Mouse (Mus musculus) CH12.LX (cell line): ENCODE data around the gene Prkcq. TPM values are rescaled to one million over a fixed set of nuclear protein-coding genes. Genes with fewer than 3 reads are reported as not detected.

Experiments
- DNase-seq: peaks from one replicate; pipeline ENCODE4 v3.0.0-alpha.2; 2013; ENCODE audit errors: extremely low read depth
- H3K27ac ChIP-seq: 2 replicates; pipeline ENCODE4 v1.5.1; 2012; ENCODE audit warnings: low read depth, mild to moderate bottlenecking, control low read depth, moderate library complexity; ENCODE audit not compliant: insufficient read depth
- H3K27me3 ChIP-seq: replicated peaks from 2 replicates; pipeline ENCODE3; 2012; ENCODE audit warnings: inconsistent platforms
- H3K36me3 ChIP-seq, 2 experiments: replicated peaks in 1 of 2; 2 replicates each; pipeline versions ENCODE3 to v1.6.1; 2012; ENCODE audit warnings: inconsistent platforms in 1 of 2, low read length in 1 of 2, mild to moderate bottlenecking in 1 of 2, mixed read lengths in 1 of 2, moderate library complexity in 1 of 2; ENCODE audit not compliant: control insufficient read depth in 1 of 2, insufficient read depth in 1 of 2
- H3K4me1 ChIP-seq, 2 experiments: 2 replicates each; pipeline ENCODE4 v1.6.1; 2012; ENCODE audit warnings: inconsistent platforms in 1 of 2, moderate library complexity in 1 of 2; ENCODE audit not compliant: insufficient read depth in 2 of 2, control insufficient read depth in 1 of 2
- H3K4me2 ChIP-seq: 2 replicates; pipeline ENCODE4 v1.6.1; 2012; ENCODE audit warnings: low read depth, mild to moderate bottlenecking, control low read depth; ENCODE audit not compliant: poor library complexity, insufficient read depth, severe bottlenecking
- H3K4me3 ChIP-seq, 3 experiments: fragments of 150-350 bp in 1 of 3; sonication (generic) in 1 of 3; replicated peaks in 1 of 3; 2 replicates each; pipeline versions ENCODE3 to v1.5.1; 2011 to 2012; ENCODE audit warnings: low read depth in 2 of 3, low read length in 2 of 3, mild to moderate bottlenecking in 2 of 3, moderate library complexity in 2 of 3, control low read depth in 1 of 3, improper control_type of control experiment in 1 of 3, inconsistent platforms in 1 of 3, mixed read lengths in 1 of 3; ENCODE audit not compliant: poor library complexity in 1 of 3
- H3K79me2 ChIP-seq: replicated peaks from 2 replicates; pipeline ENCODE4 v1.6.1; 2012; ENCODE audit warnings: mild to moderate bottlenecking, moderate library complexity; ENCODE audit not compliant: control insufficient read depth, poor library complexity, insufficient read depth, severe bottlenecking; ENCODE audit errors: extremely low read depth
- H3K9ac ChIP-seq: 2 replicates; pipeline ENCODE4 v1.6.1; 2012; ENCODE audit warnings: low read depth, mild to moderate bottlenecking, control low read depth, moderate library complexity; ENCODE audit not compliant: insufficient read depth
- H3K9me3 ChIP-seq: replicated peaks from 2 replicates; pipeline ENCODE3; 2012; ENCODE audit warnings: low read length, inconsistent platforms, mixed read lengths
- CHD1 ChIP-seq: IDR thresholded peaks from 2 replicates; pipeline ENCODE4 v1.6.1; 2012; ENCODE audit warnings: low read depth, low read length, improper control_type of control experiment, inconsistent platforms
- E2F4 ChIP-seq: IDR thresholded peaks from 2 replicates; pipeline ENCODE4 v1.6.1; 2011; ENCODE audit warnings: low read depth, low read length, improper control_type of control experiment; ENCODE audit not compliant: insufficient replicate concordance
- ELF1 ChIP-seq: IDR thresholded peaks from 2 replicates; pipeline ENCODE4 v1.6.1; 2014; ENCODE audit warnings: low read depth, mild to moderate bottlenecking, inconsistent platforms, low read length, improper control_type of control experiment
- ETS1 ChIP-seq: conservative IDR thresholded peaks from 2 replicates; pipeline ENCODE4 v1.6.1; 2012; ENCODE audit warnings: low read depth, mild to moderate bottlenecking, inconsistent platforms, low read length, improper control_type of control experiment, moderate library complexity
- GABPA ChIP-seq: IDR thresholded peaks from 2 replicates; pipeline ENCODE4 v1.6.1; 2012; ENCODE audit warnings: low read depth, low read length, improper control_type of control experiment, inconsistent platforms; ENCODE audit not compliant: insufficient replicate concordance
- HCFC1 ChIP-seq: IDR thresholded peaks from 2 replicates; pipeline ENCODE4 v1.6.1; 2012; ENCODE audit warnings: low read depth, mild to moderate bottlenecking, inconsistent platforms, low read length, improper control_type of control experiment
- IRF4 ChIP-seq: IDR thresholded peaks from 2 replicates; pipeline ENCODE4 v1.6.1; 2014; ENCODE audit warnings: low read depth, mild to moderate bottlenecking, inconsistent platforms, low read length, improper control_type of control experiment
- JUN ChIP-seq: IDR thresholded peaks from 2 replicates; pipeline ENCODE4 v1.6.1; 2011; ENCODE audit warnings: low read depth, mild to moderate bottlenecking, low read length, improper control_type of control experiment, moderate library complexity; ENCODE audit not compliant: insufficient read depth
- MAFK ChIP-seq: IDR thresholded peaks from 2 replicates; pipeline ENCODE4 v1.6.1; 2011; ENCODE audit warnings: low read length, improper control_type of control experiment; ENCODE audit not compliant: insufficient replicate concordance
- MAZ ChIP-seq: IDR thresholded peaks from 2 replicates; pipeline ENCODE4 v1.6.1; 2012; ENCODE audit warnings: low read depth, mild to moderate bottlenecking, inconsistent platforms, low read length, improper control_type of control experiment, moderate library complexity
- MEF2A ChIP-seq: IDR thresholded peaks from 2 replicates; pipeline ENCODE4 v1.6.1; 2014; ENCODE audit warnings: low read depth, mild to moderate bottlenecking, inconsistent platforms, low read length, improper control_type of control experiment, borderline replicate concordance
- MXI1 ChIP-seq: IDR thresholded peaks from 2 replicates; pipeline ENCODE4 v1.6.1; 2011; ENCODE audit warnings: mild to moderate bottlenecking, low read depth, low read length, improper control_type of control experiment
- NRF1 ChIP-seq: IDR thresholded peaks from 2 replicates; pipeline ENCODE4 v1.6.1; 2014; ENCODE audit warnings: low read depth, mild to moderate bottlenecking, inconsistent platforms, low read length, improper control_type of control experiment, moderate library complexity
- PAX5 ChIP-seq: IDR thresholded peaks from 2 replicates; pipeline ENCODE4 v1.6.1; 2012; ENCODE audit warnings: low read length, inconsistent platforms, mixed read lengths
- POLR2A ChIP-seq: IDR thresholded peaks from 2 replicates; pipeline ENCODE4 v1.6.1; 2011; ENCODE audit warnings: low read depth, mild to moderate bottlenecking, improper control_type of control experiment, low read length
- POLR2AphosphoS2 ChIP-seq: IDR thresholded peaks from 2 replicates; pipeline ENCODE4 v1.6.1; 2011; ENCODE audit warnings: low read depth, low read length, improper control_type of control experiment
- RAD21 ChIP-seq: IDR thresholded peaks from 2 replicates; pipeline ENCODE4 v1.6.1; 2011; ENCODE audit warnings: low read depth, mild to moderate bottlenecking, low read length, improper control_type of control experiment, moderate library complexity
- RCOR1 ChIP-seq: conservative IDR thresholded peaks from 2 replicates; pipeline ENCODE4 v1.6.1; 2012; ENCODE audit warnings: low read depth, mild to moderate bottlenecking, inconsistent platforms, low read length, improper control_type of control experiment
- SIN3A ChIP-seq: IDR thresholded peaks from 2 replicates; pipeline ENCODE4 v1.6.1; 2012; ENCODE audit warnings: low read length, improper control_type of control experiment, inconsistent platforms
- SMC3 ChIP-seq: IDR thresholded peaks from 2 replicates; pipeline ENCODE4 v1.6.1; 2011; ENCODE audit warnings: low read depth, low read length, improper control_type of control experiment
- TCF12 ChIP-seq: IDR thresholded peaks from 2 replicates; pipeline ENCODE4 v1.6.1; 2014; ENCODE audit warnings: low read depth, mild to moderate bottlenecking, inconsistent platforms, low read length, improper control_type of control experiment
- USF2 ChIP-seq: conservative IDR thresholded peaks from 2 replicates; pipeline ENCODE4 v1.6.1; 2011; ENCODE audit warnings: low read depth, low read length, improper control_type of control experiment
- ZKSCAN1 ChIP-seq: IDR thresholded peaks from 2 replicates; pipeline ENCODE4 v1.6.1; 2012; ENCODE audit warnings: low read depth, inconsistent platforms, low read length, improper control_type of control experiment, borderline replicate concordance
- ZMIZ1 ChIP-seq: IDR thresholded peaks from 2 replicates; pipeline ENCODE4 v1.6.1; 2012; ENCODE audit warnings: low read depth, mild to moderate bottlenecking, inconsistent platforms, low read length, improper control_type of control experiment
- ZNF384 ChIP-seq: IDR thresholded peaks from 2 replicates; pipeline ENCODE4 v1.6.1; 2012; ENCODE audit warnings: low read depth, low read length, improper control_type of control experiment, inconsistent platforms
- dilution Hi-C: fragments of 300-500 bp; cut with MboI; formaldehyde crosslinking; loops from 2 replicates; pipeline ENCODE4 v1.14.3; 2020; ENCODE audit warnings: low sequenced_read_pairs; ENCODE audit not compliant: extremely low pct_unique_long_range_greater_than_20kb, extremely low pct_ligation_motif_present
- in situ Hi-C: fragments of 300-500 bp; cut with MboI; formaldehyde crosslinking; loops from 3 replicates; pipeline ENCODE4 v1.14.3; 2019; ENCODE audit warnings: low sequenced_read_pairs, low pct_ligation_motif_present, low pct_unique_long_range_greater_than_20kb, mixed read lengths
- polyA plus RNA-seq: library from polyadenylated mRNA; unstranded; fragments of >175 nt; gene quantifications from 2 replicates; pipeline ENCODE4 v1.2.1, GENCODE M21; 2012; ENCODE audit warnings: low read depth; ENCODE audit not compliant: insufficient read length
- total RNA-seq, 2 experiments: library from RNA; depleted of rRNA; stranded (reverse); fragments of 300-350 nt in 1 of 2; fragments of >200 nt in 1 of 2; gene quantifications; 2 replicates each; pipeline ENCODE4 v1.2.3; 2012 to 2014

Gene Prkcq
- total and polyA plus RNA-seq, 3 experiments = not detected

DNA sequence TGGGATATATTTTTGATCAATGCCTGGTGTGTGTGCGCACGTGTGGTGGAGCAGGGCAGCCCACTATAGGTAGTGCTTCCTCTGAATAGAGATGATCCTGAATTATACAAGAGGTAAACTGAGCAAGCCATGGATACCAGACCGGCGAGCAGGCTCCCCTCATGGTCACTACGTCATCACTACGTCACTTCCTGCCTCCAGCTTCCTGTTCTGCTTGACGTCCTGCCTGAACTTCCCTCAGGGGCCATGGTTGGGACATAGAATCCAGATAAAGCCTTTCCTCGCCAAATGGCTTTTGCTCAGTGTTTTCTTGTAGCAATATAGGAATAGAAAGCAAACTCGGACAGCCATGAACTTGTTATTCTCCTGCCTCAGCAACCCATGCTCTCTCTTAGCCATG, 33.1 kb downstream of the Prkcq start:
- in situ Hi-C loops (no loop called here), dilution Hi-C loops (no loop called here)
- no peaks in the 10 kb centered on the region for H3K36me3 ChIP-seq
- H3K79me2 ChIP-seq = no peaks in the 10 kb centered on the region
- H3K4me1 ChIP-seq = peaks cover 2 to 11% of the 10 kb centered on the region in 2 experiments; a peak in 2 of 4 replicates
- no peak overlapping the region for H3K9ac ChIP-seq
- TF ChIP-seq ZMIZ1 (no peak), PAX5 (no peak), MEF2A (no peak), CHD1 (no peak), USF2 (no peak), ETS1 (no peak), MAZ (no peak), JUN (no peak), SMC3 (no peak), SIN3A (no peak), NRF1 (no peak), MXI1 (no peak), ZKSCAN1 (no peak), GABPA (no peak), ELF1 (no peak), E2F4 (no peak), HCFC1 (no peak), RAD21 (no peak), IRF4 (no peak)
- H3K27ac ChIP-seq = no peak overlapping the region
- H3K27me3 ChIP-seq = no peaks in the 10 kb centered on the region
- no peaks in the 10 kb centered on the region for H3K9me3 ChIP-seq
- H3K4me3 ChIP-seq = no peak overlapping the region
- no peak overlapping the region for H3K4me2 ChIP-seq
- no peak for DNase-seq

DNA sequence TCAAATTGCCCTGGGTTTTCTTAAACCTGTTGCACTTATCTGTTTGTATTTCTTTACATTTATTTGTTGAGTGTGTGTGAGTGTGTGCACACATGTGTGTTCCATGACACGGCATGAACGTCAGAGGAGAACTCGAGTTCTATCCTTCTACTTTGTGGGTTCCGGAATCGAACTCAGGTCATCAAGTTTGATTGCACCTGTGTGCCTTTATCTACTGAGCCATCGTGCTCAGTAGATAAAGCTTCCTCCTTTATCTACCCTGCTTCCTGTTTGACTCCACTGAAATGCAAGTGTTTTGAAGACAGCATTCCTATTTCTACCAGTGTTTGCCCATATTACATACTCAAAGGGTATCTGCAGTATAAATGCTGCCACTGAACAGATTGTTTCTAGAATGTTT, 33.8 kb downstream of the Prkcq start:
- no peak for TF ChIP-seq ETS1
- no peak for TF ChIP-seq JUN
- TF ChIP-seq ZKSCAN1 = no peak
- TF ChIP-seq RCOR1 = no peak
- TF ChIP-seq NRF1 = no peak
- no peak for TF ChIP-seq POLR2AphosphoS2
- TF ChIP-seq E2F4 = no peak
- no peak for TF ChIP-seq GABPA
- no peak for TF ChIP-seq ZMIZ1
- no peak for TF ChIP-seq POLR2A
- no peak for TF ChIP-seq ZNF384
- no peak for TF ChIP-seq MAFK
- TF ChIP-seq TCF12 = no peak
- no peak for TF ChIP-seq MEF2A
- Histone ChIP-seq H3K4me1 (peaks cover 2 to 11% of the 10 kb centered on the region in 2 experiments; a peak in 2 of 4 replicates), H3K36me3 (no peaks in the 10 kb centered on the region), H3K4me3 (no peak overlapping the region), H3K9ac (no peak overlapping the region), H3K79me2 (no peaks in the 10 kb centered on the region), H3K27me3 (no peaks in the 10 kb centered on the region), H3K9me3 (no peaks in the 10 kb centered on the region), H3K27ac (no peak overlapping the region), H3K4me2 (no peak overlapping the region)
- in situ Hi-C loops = no loop called here
- dilution Hi-C loops = no loop called here
- DNase-seq = no peak
